Mouse (Mus musculus) cortical plate, adult 2 months (tissue): ENCODE results near the gene Traf4. TPM values are rescaled to one million over a fixed set of nuclear protein-coding genes. Genes with fewer than 3 reads are reported as not detected.

Experiments used
- H3K27ac ChIP-seq: fragments of 200-500 bp; 2 replicates; pipeline ENCODE4 v1.5.1; 2012; ENCODE audit warnings: low read length, control low read depth, inconsistent platforms; ENCODE audit not compliant: insufficient read depth
- H3K4me1 ChIP-seq: fragments of 200-500 bp; 2 replicates; pipeline ENCODE4 v1.6.1; 2011; ENCODE audit warnings: low read length; ENCODE audit not compliant: control insufficient read depth, insufficient read depth
- H3K4me3 ChIP-seq: fragments of 200-500 bp; 2 replicates; pipeline ENCODE4 v1.5.1; 2011; ENCODE audit warnings: mild to moderate bottlenecking, low read length, control low read depth; ENCODE audit not compliant: insufficient read depth
- CTCF ChIP-seq: fragments of 200-500 bp; IDR thresholded peaks from 2 replicates; pipeline ENCODE4 v1.5.1; 2011; ENCODE audit warnings: mild to moderate bottlenecking, control low read depth, low read length; ENCODE audit not compliant: insufficient read depth; ENCODE audit errors: extremely low read depth
- POLR2A ChIP-seq: fragments of 200-500 bp; IDR thresholded peaks from 2 replicates; pipeline ENCODE4 v1.6.1; 2011; ENCODE audit warnings: mild to moderate bottlenecking, low read length, control low read depth; ENCODE audit not compliant: insufficient read depth; ENCODE audit errors: extremely low read depth
- polyA plus RNA-seq: library from polyadenylated mRNA; depleted of rRNA; stranded (reverse); fragments of >200 nt; gene quantifications from 2 replicates; pipeline ENCODE4 v1.2.3, GENCODE M21; 2012

The Traf4 gene
- polyA plus RNA-seq, 1 experiment: 19.6 TPM

- Histone ChIP-seq H3K4me3 (no peak overlapping the region), H3K4me1 (no peaks in the 10 kb centered on the region), H3K27ac (no peak overlapping the region)
- TF ChIP-seq CTCF (no peak), POLR2A (no peak)
Measured at GRCm38 (mm10) chr11:78168541-78169468, 3.4 kb upstream of the Traf4 start.

- Histone ChIP-seq H3K4me3 (no peak overlapping the region), H3K27ac (no peak overlapping the region), H3K4me1 (no peaks in the 10 kb centered on the region)
- no peak for TF ChIP-seq CTCF
- TF ChIP-seq POLR2A: no peak
Measured at GRCm38 (mm10) chr11:78167257-78167959, 2.0 kb upstream of the Traf4 start.

GRCm38 (mm10) chr11:78166640-78167039 is 1.3 kb upstream of the Traf4 start:
- Histone ChIP-seq H3K4me3 (no peak overlapping the region), H3K4me1 (no peaks in the 10 kb centered on the region), H3K27ac (no peak overlapping the region)
- no peak for TF ChIP-seq CTCF
- TF ChIP-seq POLR2A: no peak

GRCm38 (mm10) chr11:78166161-78166560 is 772 bp upstream of the Traf4 start:
- TF ChIP-seq CTCF: no peak
- no peak for TF ChIP-seq POLR2A
- Histone ChIP-seq H3K27ac (no peak overlapping the region), H3K4me3 (no peak overlapping the region)

GRCm38 (mm10) chr11:78165761-78166109 is 346 bp upstream of the Traf4 start:
- H3K27ac ChIP-seq: 0 out of 2 replicates have a peak overlapping the region, but pooled peaks have one; percentile 13
- TF ChIP-seq CTCF (no peak), POLR2A (no peak)
- no peaks in the 10 kb centered on the region for H3K4me1 ChIP-seq
- peak overlapping the region; percentile 70 for H3K4me3 ChIP-seq

More at GRCm38 (mm10) chr11:78166161-78166560, 772 bp upstream of the Traf4 start:
- H3K4me1 ChIP-seq: no peaks in the 10 kb centered on the region

- peak overlapping the region; percentile 70 for H3K4me3 ChIP-seq
- no peak for TF ChIP-seq POLR2A
- TF ChIP-seq CTCF: no peak
- H3K4me1 ChIP-seq: no peaks in the 10 kb centered on the region
- peak overlapping the region; percentile 82 for H3K27ac ChIP-seq
Measured at GRCm38 (mm10) chr11:78164604-78164923, 825 bp downstream of the Traf4 start.

- H3K4me3 ChIP-seq: peak overlapping the region; percentile 70
- no peaks in the 10 kb centered on the region for H3K4me1 ChIP-seq
- peak overlapping the region; percentile 82 for H3K27ac ChIP-seq
- no peak for TF ChIP-seq CTCF
- no peak for TF ChIP-seq POLR2A
Measured at GRCm38 (mm10) chr11:78163681-78164603, 1.4 kb downstream of the Traf4 start.

- no peak for TF ChIP-seq CTCF
- no peak for TF ChIP-seq POLR2A
- Histone ChIP-seq H3K4me3 (no peak overlapping the region), H3K27ac (no peak overlapping the region), H3K4me1 (no peaks in the 10 kb centered on the region)
Measured at GRCm38 (mm10) chr11:78163045-78163444, 2.3 kb downstream of the Traf4 start.

GRCm38 (mm10) chr11:78162504-78162903 is 2.9 kb downstream of the Traf4 start:
- no peaks in the 10 kb centered on the region for H3K4me1 ChIP-seq
- no peak overlapping the region for H3K4me3 ChIP-seq
- TF ChIP-seq POLR2A: no peak
- no peak for TF ChIP-seq CTCF
- H3K27ac ChIP-seq: no peak overlapping the region

- no peak overlapping the region for H3K4me3 ChIP-seq
- TF ChIP-seq CTCF: no peak
- no peak for TF ChIP-seq POLR2A
- no peak overlapping the region for H3K27ac ChIP-seq
- no peaks in the 10 kb centered on the region for H3K4me1 ChIP-seq
Measured at GRCm38 (mm10) chr11:78161968-78162367, 3.4 kb downstream of the Traf4 start.
